Mouse (Mus musculus): ENCODE measurements around the gene Vmn2r115.
"Not testable (repeated sequence)": the region's sequence is repeated elsewhere in the genome, so short reads cannot be mapped to it uniquely, and the experiment has no call there.

Gene Vmn2r115

GRCm38 (mm10) chr17:23343441-23343840 lies at the start of gene Vmn2r115:
Vmn2r115 (plus strand) TSS chr17:23343741.
- DNase-seq (ENCODE audit: low read depth, low spot score), result not testable (repeated sequence)

GRCm38 (mm10) chr17:23312437-23312836 lies 31.1 kb upstream of the Vmn2r115 start, which contains the start of gene Vmn2r114:
Vmn2r114 (minus strand) TSS chr17:23312537.
- not testable (repeated sequence) for DNase-seq (ENCODE audit: low read depth, low spot score)

- DNase-seq (ENCODE audit: low read depth, low spot score), result no peak
These were observed 12.9 kb upstream of the Vmn2r115 start for GRCm38 (mm10) chr17:23330657-23331056.

- DNase-seq (ENCODE audit: low read depth, low spot score), result no peak
These were observed 8.1 kb downstream of the Vmn2r115 start for GRCm38 (mm10) chr17:23351644-23352043.

- DNase-seq (ENCODE audit: low read depth, low spot score), result not testable (repeated sequence)
These were observed 40.8 kb downstream of the Vmn2r115 start, which contains the start of gene Vmn2r116 for GRCm38 (mm10) chr17:23384304-23384703. Vmn2r116 (plus strand) TSS chr17:23384604.
